Mouse (Mus musculus) G1E (cell line): Measurements from ENCODE around the gene Ntm.

Experiments used
- CTCF ChIP-seq: IDR thresholded peaks from 2 replicates; pipeline ENCODE4 v1.5.1; 2012; ENCODE audit warnings: low read depth, low read length, inconsistent platforms, mixed read lengths
- GATA1 ChIP-seq: IDR thresholded peaks from 2 replicates; pipeline ENCODE4 v1.6.1; 2012; ENCODE audit warnings: borderline replicate concordance, low read length, inconsistent platforms, mixed read lengths
- GATA2 ChIP-seq: IDR thresholded peaks from 2 replicates; pipeline ENCODE4 v1.6.1; 2012; ENCODE audit warnings: low read depth, low read length, inconsistent platforms, borderline replicate concordance
- POLR2AphosphoS5 ChIP-seq: IDR thresholded peaks from 2 replicates; pipeline ENCODE4 v1.6.1; 2012; ENCODE audit warnings: low read depth, low read length, inconsistent platforms; ENCODE audit not compliant: insufficient replicate concordance

- TF ChIP-seq CTCF, result no peak
- TF ChIP-seq GATA1, result no peak
- TF ChIP-seq GATA2, result no peak
- TF ChIP-seq POLR2AphosphoS5, result no peak
Observed at GRCm38 (mm10) chr9:29335671-29336070, 627.3 kb downstream of the Ntm start.
